Mouse (Mus musculus) thymus, postnatal 10 days (tissue): Measurements from ENCODE around the gene 4933425L06Rik.
A peak's percentile ranks its signal among the peaks of the same experiment; 100 is the strongest.

ENCODE experiments used
- DNase-seq, 2 experiments: peaks; one replicate each; pipeline ENCODE4 v3.0.0; 2021; ENCODE audit warnings: low spot score in 2 of 2

4933425L06Rik gene

DNA sequence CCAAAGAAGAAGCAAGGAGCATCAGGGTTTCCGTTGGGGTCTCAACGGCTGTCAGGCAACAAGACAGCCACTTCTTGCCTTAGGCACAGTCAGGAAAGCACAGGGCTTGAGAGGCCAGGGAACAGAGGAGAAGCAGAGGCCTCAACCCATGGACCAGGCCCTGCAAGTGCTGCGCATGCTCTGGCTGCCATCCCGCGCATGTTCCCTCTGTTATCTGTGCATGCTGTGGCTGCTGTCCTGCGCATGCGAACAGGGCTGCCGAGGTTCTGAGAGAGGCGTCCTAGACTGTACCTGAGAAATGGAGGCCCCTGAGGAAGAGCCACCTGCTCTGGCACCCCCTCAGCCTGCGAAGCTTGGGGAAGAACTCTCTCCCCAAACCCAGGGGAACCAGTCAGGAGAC is at the start of gene 4933425L06Rik:
4933425L06Rik (plus strand) TSS at position 261 of the 400 bp plus-strand sequence.
- no peak for DNase-seq

DNA sequence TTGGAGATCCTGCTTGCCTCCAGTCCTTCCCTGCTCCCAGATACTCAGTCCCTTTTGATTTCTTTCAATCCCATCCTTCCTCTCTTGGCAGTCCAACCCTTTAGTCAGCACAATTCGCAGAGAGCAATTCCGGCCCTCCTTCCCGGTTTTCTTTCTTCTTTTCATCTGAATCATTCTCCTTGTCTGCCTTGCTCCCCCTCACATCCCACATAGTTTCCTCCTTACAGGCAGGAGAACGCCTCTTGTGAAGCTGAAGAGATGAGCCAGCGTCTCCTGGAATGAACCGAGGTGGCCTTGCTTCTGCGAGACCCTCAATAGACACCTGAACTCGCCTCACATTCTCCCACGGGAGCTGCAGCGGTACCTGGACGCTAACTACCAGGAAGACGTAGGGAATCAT is 44.1 kb upstream of the 4933425L06Rik start:
- DNase-seq: no peak

DNA sequence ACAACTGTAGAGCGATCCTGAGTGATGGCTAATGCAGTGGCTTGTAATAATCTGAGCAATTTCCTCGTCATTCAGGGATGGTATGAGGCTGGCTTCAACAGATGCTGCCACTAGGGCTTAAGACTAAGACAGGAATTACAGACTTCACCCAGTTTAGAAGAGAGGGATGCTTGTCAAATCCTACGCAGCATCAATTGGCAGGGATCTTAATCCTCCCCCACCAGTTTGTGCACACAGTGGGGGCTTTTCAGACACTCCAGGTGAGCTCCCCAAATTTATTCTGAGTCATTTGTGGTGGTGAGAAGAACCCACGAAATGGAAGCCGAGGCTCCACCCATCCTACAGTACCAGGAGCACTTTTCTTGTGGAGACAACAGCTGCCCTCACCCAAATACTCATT is 43.6 kb upstream of the 4933425L06Rik start:
- DNase-seq: no peak

DNA sequence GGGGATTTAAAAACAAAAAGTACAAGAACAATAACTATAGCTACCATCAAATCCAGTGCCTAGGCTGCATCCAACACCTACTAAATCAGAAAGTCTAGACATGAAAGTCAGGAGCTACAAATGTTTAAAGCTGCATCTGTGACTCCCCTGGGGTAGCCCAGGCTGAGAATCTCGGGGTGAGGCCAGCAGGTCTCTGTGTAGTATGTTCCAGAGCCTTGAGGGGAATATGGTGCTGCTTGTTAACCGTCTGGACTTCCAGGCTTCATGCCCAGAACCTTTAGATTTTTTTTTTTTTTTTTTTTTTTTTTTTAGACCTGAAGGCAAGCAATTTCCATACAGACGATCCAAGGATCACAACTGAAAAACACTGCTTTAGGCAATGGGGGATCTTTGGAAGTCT is 38.0 kb upstream of the 4933425L06Rik start:
- DNase-seq: no peak

DNA sequence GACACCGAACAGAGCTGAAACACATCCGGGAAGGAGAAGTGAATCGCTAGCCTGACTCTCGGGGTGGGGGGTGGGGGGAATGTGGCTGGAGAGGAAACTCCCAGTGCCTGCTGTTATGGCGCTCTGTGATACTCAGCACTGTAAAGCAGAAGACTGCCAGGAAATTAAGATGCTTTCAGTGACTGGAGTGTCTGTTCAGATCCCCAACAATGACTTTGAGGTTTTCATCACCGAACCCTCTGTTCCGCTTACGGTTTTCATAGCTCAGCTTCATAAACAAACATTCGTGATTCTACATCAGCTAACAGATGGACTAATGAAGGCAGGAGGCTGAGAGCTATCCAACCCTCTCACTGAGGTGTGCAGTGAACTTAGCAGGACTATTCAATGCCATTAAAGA is 34.5 kb upstream of the 4933425L06Rik start:
- DNase-seq: no peak

DNA sequence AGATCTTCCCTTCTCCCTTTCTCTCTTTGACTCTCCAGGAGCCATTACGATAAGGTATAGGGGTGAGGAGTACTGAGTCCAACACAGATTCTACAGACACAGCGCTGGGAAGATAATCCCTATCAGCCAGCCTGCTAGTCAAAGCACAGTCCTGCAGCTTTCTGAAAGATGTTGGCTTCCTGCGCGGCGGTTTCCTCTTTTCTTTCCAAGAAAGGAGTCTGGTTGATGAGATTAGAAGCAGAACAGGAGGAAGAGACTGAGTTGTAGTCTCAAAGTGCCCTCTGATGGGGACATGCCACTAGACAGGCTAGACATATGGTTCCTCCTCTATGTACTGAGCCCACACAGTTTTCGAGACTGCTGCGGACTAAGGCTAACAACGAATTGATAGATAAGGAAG is 33.3 kb upstream of the 4933425L06Rik start:
- DNase-seq: no peak

DNA sequence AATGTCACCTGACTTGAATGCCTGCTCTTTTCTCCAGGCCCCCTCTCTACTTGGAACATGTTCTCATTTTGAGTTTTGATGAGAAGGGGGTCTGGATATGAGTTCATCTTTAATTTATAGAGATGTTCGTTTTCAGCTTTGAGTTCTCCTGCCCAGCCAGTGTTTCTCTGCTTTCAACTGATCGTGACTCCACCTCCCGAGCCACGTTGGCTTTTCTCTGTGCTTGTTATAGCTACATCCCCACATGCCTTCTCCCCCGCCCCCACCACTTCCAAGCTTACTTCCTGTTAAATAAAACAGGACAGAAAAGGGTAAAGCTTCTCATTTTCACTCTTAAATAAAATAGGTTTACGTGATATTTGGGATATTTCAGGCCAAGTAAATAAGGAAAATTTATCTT is 30.5 kb upstream of the 4933425L06Rik start:
- DNase-seq: no peak

DNA sequence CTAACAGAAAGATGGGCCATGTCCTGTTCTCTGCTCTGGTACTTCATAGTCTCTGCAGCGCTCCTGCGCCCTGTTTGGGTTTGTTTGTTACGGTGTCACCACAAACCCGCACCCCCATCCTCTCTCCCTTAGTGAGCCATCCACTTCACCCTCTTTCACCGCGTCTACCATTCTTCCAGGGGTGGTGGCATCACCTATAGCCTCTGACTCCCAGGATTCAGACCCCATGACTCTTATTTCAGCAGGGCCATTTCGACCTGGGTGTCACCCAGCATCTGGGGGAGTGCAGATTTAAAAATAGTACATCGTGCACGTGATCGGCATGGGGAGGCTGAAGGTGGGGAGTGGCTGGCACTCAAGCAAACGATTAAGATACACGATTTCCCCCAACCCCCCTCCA is 28.3 kb upstream of the 4933425L06Rik start:
- DNase-seq: no peak

DNA sequence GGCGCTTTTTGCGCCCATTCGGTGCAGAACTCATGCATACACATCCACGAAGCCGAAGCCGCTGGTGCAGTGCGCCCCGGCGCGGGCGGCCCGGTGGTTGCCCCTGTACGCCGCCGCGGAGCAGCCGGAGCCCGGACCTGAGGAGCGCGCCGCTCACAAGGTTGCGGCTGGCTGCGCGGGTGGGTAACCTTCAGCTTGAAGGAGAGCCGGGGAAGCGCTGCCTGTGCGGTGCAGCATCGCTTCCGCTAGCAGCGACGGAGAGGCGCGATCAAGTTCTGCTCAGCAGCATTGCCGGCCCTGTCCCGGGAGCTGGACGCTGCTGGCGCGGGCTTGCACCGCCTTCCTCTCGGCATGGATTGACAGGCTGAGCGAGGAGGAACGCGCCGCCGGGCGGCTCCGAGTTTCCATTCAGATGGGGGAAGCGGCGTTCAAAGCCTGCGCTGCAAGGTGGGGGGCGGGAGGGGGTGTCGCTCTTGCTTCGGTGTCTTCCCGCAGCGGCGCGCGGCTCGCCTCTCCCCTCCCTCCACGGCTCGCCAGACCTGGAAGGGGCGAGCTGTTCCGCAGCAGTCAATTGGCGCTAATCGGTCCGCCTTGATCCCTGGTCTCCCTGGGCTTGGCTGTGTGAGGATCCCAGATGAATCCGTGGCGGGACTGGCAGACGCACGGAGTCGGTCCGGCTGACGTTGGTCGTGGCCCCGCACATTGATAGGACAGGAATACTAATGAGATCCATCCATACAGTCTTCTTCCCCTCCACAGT is 27.6 kb upstream of the 4933425L06Rik start, which contains the start of gene Rgs7bp:
Rgs7bp (minus strand) TSS at position 750 of the 760 bp plus-strand sequence.
- peak; percentile 12 to 57 for DNase-seq

DNA sequence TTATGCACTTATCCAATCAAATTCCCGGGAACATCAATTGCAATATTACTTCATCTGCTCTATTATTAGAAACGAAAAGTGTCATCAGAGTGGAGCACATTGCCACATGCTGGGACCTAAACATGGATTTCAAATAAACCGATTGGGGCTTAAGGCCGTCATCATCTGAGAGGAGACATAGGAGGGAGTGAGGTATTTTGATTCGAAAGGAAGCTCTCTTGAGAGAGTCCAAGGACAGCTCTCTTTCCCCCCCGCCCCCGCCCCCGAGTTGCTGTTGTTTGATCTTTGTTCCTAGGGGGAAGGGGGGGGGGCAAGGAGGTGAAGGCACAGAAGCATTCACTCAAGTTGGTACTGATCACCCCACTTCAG is 27.0 kb upstream of the 4933425L06Rik start:
- DNase-seq: no peak

DNA sequence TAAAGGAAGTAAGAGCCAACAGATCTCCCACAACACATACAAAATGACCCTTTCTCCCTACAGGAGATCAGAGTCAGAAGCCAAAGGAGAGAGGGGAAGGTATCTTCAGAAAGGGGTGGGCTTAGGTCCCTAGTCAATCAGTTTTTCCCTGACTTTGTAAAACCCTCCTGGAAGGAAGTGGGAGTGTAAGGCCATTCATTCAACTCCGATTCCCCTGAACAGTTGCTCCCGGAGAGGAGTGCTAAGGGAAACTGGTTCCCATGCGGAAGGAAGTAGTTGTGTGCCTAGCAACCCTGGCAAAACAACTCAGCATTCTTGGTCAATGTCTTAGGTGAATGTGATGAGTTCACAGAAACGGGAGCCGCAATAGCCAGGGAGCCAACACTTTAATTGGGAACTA is 26.5 kb upstream of the 4933425L06Rik start:
- no peak for DNase-seq

DNA sequence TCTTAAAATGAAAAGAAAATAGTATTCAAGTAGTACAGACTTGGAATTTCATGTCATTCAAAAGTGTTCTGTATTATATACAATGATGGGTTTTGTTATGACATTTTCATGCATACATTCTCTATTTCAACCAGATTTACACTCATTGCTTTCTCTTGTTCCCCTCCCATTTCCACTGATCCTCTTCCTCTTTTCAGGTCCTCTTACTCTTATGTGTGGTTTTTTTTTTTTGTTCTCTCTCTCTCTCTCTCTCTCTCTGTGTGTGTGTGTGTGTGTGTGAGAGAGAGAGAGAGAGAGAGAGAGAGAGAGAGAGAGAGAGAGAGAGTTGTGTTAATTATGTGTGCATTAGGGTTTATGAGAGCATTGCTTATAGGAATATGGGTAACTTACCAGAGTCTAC is 15.8 kb upstream of the 4933425L06Rik start:
- DNase-seq: no peak

DNA sequence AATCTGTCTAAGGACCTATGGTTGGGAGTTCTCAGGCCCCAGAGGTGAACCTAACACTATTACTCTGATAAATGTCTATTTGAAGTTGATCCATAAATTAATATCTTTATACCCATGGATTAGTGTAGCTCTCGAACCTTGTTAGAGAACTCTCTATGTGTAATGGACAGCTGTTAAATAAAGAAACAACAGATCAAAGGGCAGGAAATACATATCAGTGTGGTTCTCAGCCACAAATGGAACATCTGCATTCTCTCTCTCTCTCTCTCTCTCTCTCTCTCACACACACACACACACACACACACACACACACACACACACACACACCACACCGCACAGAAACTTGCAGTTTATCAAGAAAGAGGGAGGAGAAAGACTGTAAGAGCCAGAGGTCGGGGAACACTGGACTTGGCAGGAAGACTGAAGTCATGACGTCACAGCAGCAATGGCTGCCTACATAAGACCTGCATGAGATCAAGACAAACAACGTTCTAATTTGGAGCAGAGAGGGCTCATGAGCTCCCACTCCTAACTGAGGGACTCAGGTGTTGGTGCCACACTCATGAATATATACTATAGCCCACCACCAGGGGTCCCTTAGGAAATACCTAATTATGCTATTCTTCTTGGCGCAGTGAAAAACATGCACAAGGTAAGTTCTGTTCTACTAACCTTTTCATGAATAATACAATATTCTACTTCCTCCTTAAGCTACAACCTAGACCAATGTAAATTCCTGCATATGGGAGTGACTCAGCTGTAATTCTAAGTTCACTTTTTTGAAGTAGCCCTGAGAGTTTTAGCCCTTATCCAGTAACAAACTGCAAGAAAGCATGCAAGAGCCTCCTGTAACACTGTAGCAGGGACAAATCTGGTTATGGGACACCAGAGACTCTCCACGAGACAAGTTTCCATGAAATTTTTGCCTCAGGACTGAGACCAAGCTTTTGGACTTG is 14.8 kb upstream of the 4933425L06Rik start:
- DNase-seq: no peak

DNA sequence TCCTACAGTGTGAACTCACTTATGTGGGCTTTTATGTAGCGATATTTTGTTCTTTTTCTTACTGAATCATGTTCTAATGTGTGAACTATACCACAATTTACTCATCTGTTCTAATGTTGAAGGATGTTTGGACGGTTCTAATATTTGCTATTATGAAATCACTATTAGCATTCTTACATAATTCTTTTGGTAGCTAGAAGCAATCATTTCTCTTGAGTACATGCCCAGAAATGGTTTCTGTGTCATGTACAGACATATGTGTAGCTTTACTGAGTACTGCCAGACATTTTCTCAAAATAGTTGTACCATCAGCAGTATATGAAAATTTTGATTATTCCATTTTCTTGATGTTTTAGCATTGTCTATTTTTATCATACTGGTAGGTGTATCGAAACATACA is 7.4 kb downstream of the 4933425L06Rik start:
- no peak for DNase-seq

DNA sequence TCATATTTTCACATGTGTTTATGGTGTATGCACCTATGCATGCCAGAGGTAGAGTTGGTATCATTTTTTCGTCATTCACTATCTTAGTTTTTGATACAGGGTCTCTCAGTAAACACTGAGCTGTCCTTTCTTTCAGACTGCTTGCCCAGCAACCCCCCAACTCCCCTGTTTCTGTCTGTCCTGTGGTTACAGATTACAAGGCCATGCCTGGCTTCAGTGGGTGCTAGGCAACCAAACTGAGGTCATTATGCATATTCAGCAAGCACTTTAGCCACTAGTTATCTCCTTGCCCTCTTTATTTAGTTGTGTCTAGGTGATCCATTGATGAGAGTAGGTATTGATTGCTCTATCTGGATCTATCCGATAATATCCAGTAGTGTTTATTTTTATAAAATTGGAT is 14.4 kb downstream of the 4933425L06Rik start:
- no peak for DNase-seq

DNA sequence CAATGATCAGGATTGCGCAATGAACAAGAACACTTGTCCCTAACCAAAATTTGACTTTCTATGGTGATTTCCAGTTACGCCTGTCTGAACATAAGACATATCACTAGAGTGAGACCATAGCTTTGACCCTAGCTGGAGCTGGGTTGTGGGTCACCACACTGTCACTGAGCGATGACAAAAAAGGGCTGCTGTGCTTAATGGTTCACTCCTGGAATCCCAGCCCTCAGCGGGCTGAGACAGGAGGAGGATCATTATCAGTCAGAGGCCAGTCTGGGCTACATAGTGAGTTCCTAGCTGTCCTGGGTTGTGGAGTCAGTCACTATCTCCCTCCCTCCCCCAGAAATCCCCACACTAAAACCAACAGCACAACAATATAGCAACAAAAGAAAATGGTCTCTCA is 18.8 kb downstream of the 4933425L06Rik start:
- no peak for DNase-seq

DNA sequence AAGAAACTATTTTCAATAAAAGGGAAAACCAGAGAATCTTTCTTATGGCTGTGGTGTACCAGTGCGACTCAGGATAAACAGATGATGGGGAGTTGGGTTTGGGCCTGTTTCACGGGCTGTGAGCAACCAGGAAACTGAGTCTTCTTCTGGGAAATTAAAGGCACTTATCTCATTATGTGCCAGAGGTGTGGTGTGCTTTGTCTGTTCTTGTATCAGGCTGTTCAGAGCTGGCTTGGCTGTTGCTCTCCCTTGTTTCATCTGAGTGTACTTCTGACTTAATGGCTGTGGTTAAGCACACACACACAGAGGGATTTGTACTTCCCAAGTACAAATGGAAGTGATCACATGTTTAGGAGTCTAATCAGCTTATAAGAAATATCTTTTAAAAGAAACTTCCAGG is 22.5 kb downstream of the 4933425L06Rik start:
- no peak for DNase-seq

DNA sequence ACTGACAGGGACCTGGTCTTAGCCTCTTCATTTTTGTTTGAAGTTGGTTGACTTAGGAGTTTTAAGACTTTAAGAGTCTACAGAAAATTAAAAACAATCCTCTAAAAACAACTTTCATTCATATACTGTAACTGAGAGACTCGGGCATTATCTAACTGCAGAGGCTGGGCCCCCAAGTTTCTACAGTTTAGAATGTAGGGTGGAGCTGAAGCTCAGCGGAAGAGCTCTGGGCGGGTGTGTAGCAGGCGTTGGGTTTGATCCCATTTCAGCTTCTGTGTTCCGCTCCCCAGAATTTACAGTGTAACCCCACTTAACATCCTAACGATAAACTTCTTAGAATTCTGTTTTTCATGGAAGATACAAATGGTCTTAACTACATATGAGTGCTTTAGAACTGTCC is 29.7 kb downstream of the 4933425L06Rik start:
- DNase-seq: no peak

DNA sequence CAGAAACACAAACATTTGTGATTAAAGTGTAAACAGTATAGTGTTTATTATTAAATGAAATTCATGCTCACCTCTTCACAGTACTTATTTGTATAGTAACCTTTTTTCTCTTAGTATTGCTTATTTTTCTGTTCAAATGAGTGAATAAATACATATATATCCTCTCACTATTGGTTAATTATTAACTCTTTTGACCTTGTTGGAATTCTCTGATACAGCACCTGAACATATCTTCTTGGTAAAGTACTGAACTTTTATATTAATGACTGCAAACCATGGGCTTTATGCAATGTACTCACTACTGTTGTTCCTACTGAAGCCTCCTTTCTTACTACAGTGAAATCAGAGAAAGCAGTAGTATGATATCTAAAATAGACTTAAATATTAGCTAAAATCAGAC is 39.7 kb downstream of the 4933425L06Rik start:
- DNase-seq: no peak

DNA sequence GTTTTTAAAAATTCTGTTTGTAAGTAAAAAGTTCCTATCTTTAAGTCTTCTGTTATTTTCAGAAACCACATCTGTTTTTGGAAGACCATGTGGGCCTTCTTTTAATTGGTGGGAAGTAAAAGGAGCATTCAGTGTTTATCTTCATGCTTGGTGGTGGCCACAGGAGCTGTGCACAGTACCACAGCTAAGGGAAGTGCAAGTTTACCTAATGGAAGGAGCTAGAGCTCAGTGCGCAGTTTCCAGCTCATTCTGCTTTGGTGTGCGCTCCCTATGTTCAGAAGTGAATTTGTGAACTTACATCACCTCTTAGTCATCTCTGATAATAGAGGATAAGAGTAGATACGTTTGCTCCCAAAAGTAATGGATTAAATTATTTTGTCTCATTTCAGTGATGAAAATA is 40.2 kb downstream of the 4933425L06Rik start:
- DNase-seq: no peak

DNA sequence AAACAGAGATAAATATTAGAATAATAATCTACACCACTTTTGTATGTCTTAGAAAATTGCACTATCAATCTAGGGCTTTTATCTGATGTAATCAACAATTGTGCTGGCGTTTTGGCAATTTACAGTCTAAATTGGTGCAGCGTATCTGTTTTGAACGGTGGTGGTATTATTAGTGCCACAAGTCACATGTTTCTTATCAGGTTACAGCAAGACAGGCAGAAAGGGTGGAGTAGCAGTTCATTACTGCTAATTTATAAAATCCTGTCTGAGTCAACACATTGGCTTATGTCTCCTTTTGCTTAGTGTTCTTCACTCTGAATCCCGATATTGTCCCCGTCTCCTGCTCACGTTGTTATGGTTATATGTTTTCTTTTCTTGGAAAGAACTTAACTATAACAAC is 48.2 kb downstream of the 4933425L06Rik start:
- no peak for DNase-seq

DNA sequence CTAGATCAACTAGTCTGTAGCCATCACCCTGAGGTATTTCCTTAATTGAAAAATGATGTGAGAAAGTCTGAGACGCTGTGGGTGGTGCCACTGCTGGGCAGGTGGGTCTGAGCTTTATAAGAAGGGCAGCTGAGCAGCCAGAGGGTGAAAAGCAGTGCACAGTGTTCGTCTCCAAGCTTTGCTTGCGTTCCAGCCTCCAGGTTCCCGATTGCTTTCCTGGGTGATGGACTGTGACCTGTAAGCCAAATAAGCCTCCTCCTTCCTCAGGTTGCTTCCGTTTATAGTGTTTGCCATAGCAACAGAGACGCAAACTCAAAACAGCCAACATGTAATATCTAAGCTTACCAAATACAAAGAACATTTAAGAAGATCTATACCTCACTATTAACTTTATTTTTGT is 50.4 kb downstream of the 4933425L06Rik start:
- DNase-seq: no peak

DNA sequence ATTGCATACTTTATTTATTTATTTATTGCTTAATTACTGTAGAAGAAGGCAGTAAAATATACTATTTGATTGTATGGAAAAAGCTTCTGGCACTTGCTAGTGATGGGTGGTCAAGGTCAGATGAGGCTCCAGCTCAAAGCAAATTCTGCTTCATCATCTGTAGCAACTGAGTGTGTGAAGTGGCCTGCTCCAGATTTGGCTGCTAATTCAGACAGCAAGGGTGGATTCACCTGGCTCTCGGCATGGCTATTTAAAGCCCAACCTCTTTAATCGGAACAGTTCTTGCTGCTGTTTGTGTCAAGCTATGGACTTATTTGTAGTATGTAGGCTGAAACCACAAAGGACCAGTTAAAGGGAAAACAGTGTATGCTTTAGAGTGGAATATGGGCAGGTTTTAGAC is 50.9 kb downstream of the 4933425L06Rik start:
- DNase-seq: no peak
